Mouse (Mus musculus) gastrocnemius, postnatal 14 days (tissue): ENCODE measurements around the gene Pou1f1. TPM values are rescaled to one million over a fixed set of nuclear protein-coding genes. Genes with fewer than 3 reads are reported as not detected.

Source experiments
- DNase-seq: peaks from one replicate; pipeline ENCODE4 v3.0.0; 2021; ENCODE audit warnings: mixed read lengths
- intact Hi-C: fragments of 180-260 bp; cut with DNase I; formaldehyde crosslinking; loops from one replicate; pipeline ENCODE4 v1.15.1; 2025; ENCODE audit warnings: low total_unique reads
- total RNA-seq, 2 experiments: library from RNA; stranded (reverse); gene quantifications; 2 replicates each; pipeline ENCODE4 v1.2.3; 2021

Gene Pou1f1
- total RNA-seq, 2 experiments from 2014 or later = not detected

DNA sequence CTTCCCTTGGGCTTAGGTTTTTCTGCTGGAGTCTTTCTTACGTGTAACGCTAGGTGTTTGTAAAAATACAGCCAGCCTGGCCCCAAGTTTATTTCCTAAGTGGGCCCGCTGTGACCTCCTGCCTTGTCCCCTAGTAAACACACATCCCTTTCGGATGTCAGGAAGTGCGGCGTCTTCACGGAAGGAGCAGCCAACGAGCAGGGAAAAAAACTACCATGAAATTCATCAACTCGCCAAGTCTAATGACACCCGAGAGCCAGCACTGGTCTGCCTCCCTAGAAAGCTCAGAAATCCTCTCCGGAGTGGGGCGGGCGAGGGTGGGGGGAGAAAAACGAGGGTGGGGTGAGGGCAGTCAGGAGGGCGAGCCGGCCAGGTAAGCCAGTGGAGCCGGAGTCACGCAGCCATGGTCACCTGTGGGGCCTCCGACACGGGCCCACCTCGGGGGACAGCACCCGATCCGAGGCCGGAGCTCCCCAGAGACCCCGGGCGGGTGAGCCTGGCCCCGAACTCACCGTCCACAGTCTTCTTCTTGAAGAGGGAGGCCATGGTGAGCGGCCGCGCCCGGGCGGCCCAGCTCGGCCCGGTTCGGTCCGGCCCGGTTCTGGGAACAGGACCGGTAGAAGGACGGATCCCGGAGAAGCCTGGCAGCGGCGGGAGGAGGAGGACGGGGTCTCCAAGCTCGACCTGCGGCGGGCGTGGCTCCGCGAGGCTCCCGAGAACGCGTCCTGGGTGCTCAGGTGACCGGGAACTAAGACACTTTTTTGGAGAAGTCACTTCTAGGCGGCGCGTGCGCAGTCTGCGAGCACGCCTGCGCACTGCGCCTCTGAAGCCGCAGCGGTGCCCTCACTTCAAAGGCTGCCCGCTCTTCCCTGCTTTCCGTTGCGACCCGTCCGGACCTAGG lies 41.9 kb downstream of the Pou1f1 start, which contains the start of gene Chmp2b:
Gene Chmp2b, minus strand, starts transcription at position 764 of the 901 bp plus-strand sequence.
- DNase-seq = peak; percentile 74
- intact Hi-C loops = no loop called here

DNA sequence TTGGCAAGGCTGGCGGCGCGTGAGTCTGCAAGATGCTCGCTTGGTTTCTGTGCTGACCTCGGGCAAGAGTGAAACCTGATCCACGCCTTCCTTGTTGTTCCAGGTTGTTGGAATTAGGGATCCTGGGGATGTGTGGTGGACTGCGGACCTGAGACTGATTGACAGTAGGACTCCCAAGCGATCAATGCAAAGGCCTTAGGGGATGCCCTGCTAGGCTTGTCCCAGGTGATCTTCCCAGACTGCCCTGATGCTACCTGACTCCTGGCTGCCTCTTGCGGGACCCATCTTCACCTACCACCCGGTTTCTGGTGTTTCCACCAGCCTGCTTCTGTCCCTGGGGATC lies 42.5 kb downstream of the Pou1f1 start:
- intact Hi-C loops = no loop called here
- DNase-seq = no peak

DNA sequence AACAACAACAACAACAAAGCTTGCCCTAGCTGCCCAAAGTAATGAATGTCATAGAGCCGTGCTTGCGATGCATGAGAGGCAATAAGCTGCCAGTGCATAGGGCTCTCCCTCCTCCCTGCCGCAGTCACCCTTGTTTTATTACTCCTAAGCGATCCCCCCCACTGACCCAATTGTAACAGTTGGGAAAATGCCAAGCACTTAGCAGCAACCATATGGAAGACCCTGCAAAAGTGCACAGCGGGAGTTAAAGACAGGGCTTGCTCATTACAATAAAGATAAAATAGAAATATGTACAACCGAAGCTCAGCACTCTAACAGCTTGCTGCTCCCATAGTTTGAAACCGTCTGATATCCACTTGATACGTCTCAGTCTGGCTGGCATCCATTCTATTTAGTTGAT lies 44.0 kb downstream of the Pou1f1 start:
- intact Hi-C loops = no loop called here
- DNase-seq = no peak

DNA sequence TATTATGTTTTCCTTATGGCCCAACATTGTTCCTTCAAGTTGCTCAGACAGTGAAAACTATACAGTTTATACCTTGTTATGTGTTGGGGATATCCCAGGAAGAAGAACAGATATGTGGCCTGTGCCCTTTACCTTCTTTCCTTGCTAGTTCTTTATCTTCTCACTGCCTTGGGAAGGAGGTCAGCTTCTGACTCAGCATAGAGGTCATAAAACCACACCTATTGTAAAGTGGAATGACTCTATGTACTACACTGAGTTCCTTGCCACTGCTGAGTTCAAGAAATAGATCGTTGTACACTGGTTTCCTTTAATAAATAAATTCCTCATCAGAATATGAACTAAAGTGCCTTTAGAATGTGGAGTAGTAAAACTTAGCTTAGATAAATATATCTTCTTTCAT lies 44.6 kb downstream of the Pou1f1 start:
- no peak for DNase-seq
- intact Hi-C loops = no loop called here

- no peak for DNase-seq
- intact Hi-C loops = no loop called here
Measured at GRCm38 (mm10) chr16:65568853-65569252, 48.5 kb downstream of the Pou1f1 start.

- intact Hi-C loops = no loop called here
- DNase-seq = no peak
Measured at GRCm38 (mm10) chr16:65577298-65578029, 57.2 kb downstream of the Pou1f1 start.

Other genes with a start within 250 kb of the Pou1f1 start
- gene Chmp2b, start 42.2 kb downstream of the Pou1f1 start, total RNA-seq = 10 to 100 TPM; 33.8 to 34.9 TPM